Mouse (Mus musculus) myocyte (in vitro differentiated cells): ENCODE data around the gene Kctd21.

Experiments used
- CEBPB ChIP-seq: IDR thresholded peaks from 2 replicates; pipeline ENCODE4 v1.6.1; 2011; ENCODE audit warnings: mild to moderate bottlenecking, moderate library complexity; ENCODE audit not compliant: poor library complexity, insufficient read depth, severe bottlenecking
- E2F4 ChIP-seq: IDR thresholded peaks from one replicate; pipeline ENCODE4 v1.6.1; 2011; ENCODE audit warnings: mild to moderate bottlenecking, control low read depth, moderate library complexity; ENCODE audit not compliant: insufficient read depth
- MAX ChIP-seq: IDR thresholded peaks from one replicate; pipeline ENCODE4 v1.6.1; 2011; ENCODE audit warnings: low read depth, mild to moderate bottlenecking, control low read depth
- MYOD1 ChIP-seq, 3 experiments: IDR thresholded peaks; one replicate each; pipeline ENCODE4 v1.6.1; 2011; ENCODE audit warnings: control low read depth in 2 of 3, low read depth in 2 of 3, mild to moderate bottlenecking in 2 of 3, moderate library complexity in 1 of 3; ENCODE audit not compliant: insufficient read length in 2 of 3, control insufficient read depth in 1 of 3
- POLR2A ChIP-seq: IDR thresholded peaks from one replicate; pipeline ENCODE4 v1.6.1; 2011; ENCODE audit warnings: low read depth, mild to moderate bottlenecking, control low read depth, moderate library complexity; ENCODE audit not compliant: insufficient read length
- POLR2AphosphoS2 ChIP-seq: IDR thresholded peaks from one replicate; pipeline ENCODE4 v1.6.1; 2011; ENCODE audit warnings: low read depth, control low read depth; ENCODE audit not compliant: insufficient read length
- REST ChIP-seq: IDR thresholded peaks from one replicate; pipeline ENCODE4 v1.6.1; 2011; ENCODE audit warnings: mild to moderate bottlenecking, control low read depth, moderate library complexity; ENCODE audit not compliant: insufficient read depth, insufficient read length
- SRF ChIP-seq: IDR thresholded peaks from one replicate; pipeline ENCODE4 v1.6.1; 2011; ENCODE audit warnings: low read depth; ENCODE audit not compliant: control insufficient read depth, insufficient read length
- TCF12 ChIP-seq: IDR thresholded peaks from one replicate; pipeline ENCODE4 v1.6.1; 2011; ENCODE audit warnings: mild to moderate bottlenecking, control low read depth; ENCODE audit not compliant: poor library complexity, insufficient read depth, severe bottlenecking

- TF ChIP-seq POLR2A (no peak), REST (no peak), POLR2AphosphoS2 (no peak), TCF12 (no peak), MYOD1 (IDR thresholded peaks at IDR 0.05; ENCODE audit: control insufficient read depth in 1 of 3, insufficient read length in 2 of 3, low read depth in 2 of 3) (no peak), MAX (no peak), CEBPB (no peak), E2F4 (no peak), SRF (no peak)
Measured at GRCm38 (mm10) chr7:97296986-97297385, 35.1 kb upstream of the Kctd21 start.
